Mouse (Mus musculus): ENCODE results near the gene Rab36. TPM values are rescaled to one million over a fixed set of nuclear protein-coding genes. Genes with fewer than 3 reads are reported as not detected.

Rab36 gene
- polyA plus RNA-seq, 1 experiment from 2014 or later, result 11.7 TPM

- WGBS, result 77% methylated on average over 7 of the region's 7 CpGs
- ATAC-seq (ENCODE audit: insufficient number of reproducible peaks, insufficient read depth, low FRiP score, low TSS enrichment, low read depth), result no peak
Measured at GRCm38 (mm10) chr10:75100298-75100697, 63.4 kb downstream of the Rab36 start.

GRCm38 (mm10) chr10:75103502-75103901 is 66.6 kb downstream of the Rab36 start:
- Histone ChIP-seq H3K4me1 (replicated peaks) (peaks cover 49% of the 10 kb centered on the region), H3K9me3 (no peaks in the 10 kb centered on the region), H3K36me3 (no peaks in the 10 kb centered on the region), H3K27ac (no peak overlapping the region), H3K9ac (replicated peaks) (no peak overlapping the region), H3K27me3 (no peaks in the 10 kb centered on the region), H3K4me3 (replicated peaks) (no peak overlapping the region), H3K4me2 (no peak overlapping the region)
- no peak for ATAC-seq (ENCODE audit: insufficient number of reproducible peaks, insufficient read depth, low FRiP score, low TSS enrichment, low read depth)
- WGBS, result 91% methylated on average over 2 of the region's 2 CpGs

More at GRCm38 (mm10) chr10:75100298-75100697, 63.4 kb downstream of the Rab36 start:
- Histone ChIP-seq H3K4me1 (replicated peaks) (peaks cover 53% of the 10 kb centered on the region), H3K9me3 (no peaks in the 10 kb centered on the region), H3K36me3 (no peaks in the 10 kb centered on the region), H3K27me3 (no peaks in the 10 kb centered on the region), H3K4me2 (no peak overlapping the region), H3K4me3 (replicated peaks) (no peak overlapping the region), H3K9ac (replicated peaks) (no peak overlapping the region), H3K27ac (no peak overlapping the region)

Other genes with a start within 250 kb of the Rab36 start
- 3.1 and 3.9 TPM in 2 replicates for gene Gnaz, start 69.9 kb upstream of the Rab36 start, polyA plus RNA-seq (2016; fragmentation: Nextera tagmentation; extraction: Ambion mirVana)
- not detected in 2 replicates for gene Rsph14, start 4.5 kb upstream of the Rab36 start, polyA plus RNA-seq (2016; fragmentation: Nextera tagmentation; extraction: Ambion mirVana)
- 9.9 and 11.0 TPM in 2 replicates for gene Bcr, start 23.5 kb downstream of the Rab36 start, polyA plus RNA-seq (2016; fragmentation: Nextera tagmentation; extraction: Ambion mirVana)
- 49.8 and 50.8 TPM in 2 replicates for gene Specc1l, start 175.0 kb downstream of the Rab36 start, polyA plus RNA-seq (2016; fragmentation: Nextera tagmentation; extraction: Ambion mirVana)

Data from limb, embryonic 12.5 days (tissue).